Mouse (Mus musculus) mouse trophoblast stem cell (cell line): ENCODE data around the gene Dapk2.

Source experiments
- in situ Hi-C, 2 experiments: fragments of 300-500 bp; cut with MseI, MboI; formaldehyde crosslinking; loops; 2 replicates in 1 of 2; 3 replicates in 1 of 2; pipeline ENCODE4 v1.15.1; 2025

The Dapk2 gene

GRCm38 (mm10) chr9:66306414-66306813 lies 148.4 kb downstream of the Dapk2 start:
- in situ Hi-C loops, result no loop called here

GRCm38 (mm10) chr9:66307341-66307740 lies 149.3 kb downstream of the Dapk2 start:
- in situ Hi-C loops, result no loop called here

- in situ Hi-C loops, result no loop called here
Observed at GRCm38 (mm10) chr9:66308741-66309140, 150.7 kb downstream of the Dapk2 start.

- in situ Hi-C loops, result no loop called here
Observed at GRCm38 (mm10) chr9:66311458-66311857, 153.4 kb downstream of the Dapk2 start.

- in situ Hi-C loops, result no loop called here
Observed at GRCm38 (mm10) chr9:66316603-66317002, 158.6 kb downstream of the Dapk2 start.
